Mouse (Mus musculus) brain, embryonic 18.5 days (tissue): ENCODE measurements at regions not wholly inside any gene's neighbourhood (a gene's known extent, or its start where the extent isn't known, plus 50 kb on each side); places are given as distances from the start of the nearest gene placed in this dataset.

Source experiments
- DNase-seq: peaks from one replicate; pipeline ENCODE4 v3.0.0-alpha.2; 2012; ENCODE audit warnings: low read depth, low spot score

DNA sequence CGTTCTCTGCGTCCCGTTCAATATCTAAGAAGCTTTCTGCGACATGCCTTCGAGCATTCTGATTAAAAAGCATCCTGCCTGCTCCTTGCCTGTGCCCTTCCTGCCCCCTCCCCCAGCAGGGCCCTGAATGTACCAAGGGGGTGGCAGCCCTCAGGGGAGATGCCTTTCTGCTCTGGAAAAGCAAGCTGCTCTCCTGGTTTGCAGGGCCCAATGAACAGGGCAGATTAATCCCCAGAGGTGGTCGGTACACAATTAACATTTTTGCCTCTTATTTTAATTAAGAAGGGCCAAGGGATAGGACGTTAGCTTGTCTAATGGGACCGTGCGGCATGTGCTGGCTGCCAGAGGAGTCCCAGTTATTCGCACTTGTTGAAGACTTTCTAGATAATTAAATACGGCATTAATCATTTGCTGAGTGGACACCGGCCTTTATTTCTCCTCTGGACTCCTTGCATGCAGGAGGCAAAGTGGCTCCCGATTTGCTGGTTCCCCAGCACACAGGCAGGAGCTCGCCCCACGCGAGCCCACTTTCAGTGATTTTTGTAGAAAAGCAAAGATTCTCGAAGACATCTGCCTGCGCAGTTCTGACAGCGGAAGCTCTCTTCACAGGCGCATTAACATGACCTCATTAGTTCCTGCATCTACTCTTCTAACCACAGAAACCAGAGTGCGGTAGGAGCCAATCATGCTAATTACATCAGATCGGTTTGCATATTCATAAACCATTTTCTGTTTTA lies 336.8 kb upstream of the 4930535I16Rik start:
- DNase-seq, result no peak

DNA sequence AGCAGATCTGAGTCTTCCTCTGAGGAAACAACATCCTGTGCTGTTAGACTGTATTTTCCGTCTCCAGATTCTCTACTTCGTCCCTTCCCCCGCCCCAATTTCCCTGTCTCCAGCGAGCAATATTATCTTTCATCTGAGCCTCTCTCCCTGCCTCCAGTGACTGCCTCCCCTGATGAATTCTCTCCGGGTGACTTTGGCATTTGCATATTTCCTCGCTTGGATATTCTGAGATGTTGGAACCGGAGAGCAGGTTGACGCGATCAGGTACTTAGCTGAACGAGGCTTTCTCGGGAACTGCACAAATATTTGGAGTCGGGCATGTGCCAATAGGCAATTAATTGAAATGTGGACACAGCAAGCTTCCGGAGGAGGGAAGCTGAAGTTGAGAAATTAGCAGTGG lies 323.8 kb upstream of the 4930535I16Rik start:
- no peak for DNase-seq

DNA sequence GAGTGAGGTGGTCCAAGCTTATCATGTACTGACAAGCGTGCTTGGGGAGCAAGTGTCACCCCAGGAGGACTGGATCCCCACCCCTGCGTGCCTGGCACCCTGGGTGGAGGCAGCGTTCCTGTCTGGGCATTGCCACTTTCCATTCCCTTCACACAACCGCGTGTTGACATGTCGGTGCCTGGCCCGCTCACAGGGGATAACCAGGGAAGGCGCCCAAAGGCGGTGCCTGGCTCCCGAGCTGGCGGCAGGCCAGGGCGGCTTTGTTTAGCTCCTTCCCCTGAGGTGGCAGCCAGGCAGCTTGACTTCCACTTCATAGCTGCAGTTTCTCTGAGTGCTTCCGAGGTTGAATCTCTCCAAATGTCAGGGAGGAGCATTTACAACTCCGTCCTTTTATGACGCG lies 318.7 kb upstream of the 4930535I16Rik start:
- DNase-seq, result no peak

DNA sequence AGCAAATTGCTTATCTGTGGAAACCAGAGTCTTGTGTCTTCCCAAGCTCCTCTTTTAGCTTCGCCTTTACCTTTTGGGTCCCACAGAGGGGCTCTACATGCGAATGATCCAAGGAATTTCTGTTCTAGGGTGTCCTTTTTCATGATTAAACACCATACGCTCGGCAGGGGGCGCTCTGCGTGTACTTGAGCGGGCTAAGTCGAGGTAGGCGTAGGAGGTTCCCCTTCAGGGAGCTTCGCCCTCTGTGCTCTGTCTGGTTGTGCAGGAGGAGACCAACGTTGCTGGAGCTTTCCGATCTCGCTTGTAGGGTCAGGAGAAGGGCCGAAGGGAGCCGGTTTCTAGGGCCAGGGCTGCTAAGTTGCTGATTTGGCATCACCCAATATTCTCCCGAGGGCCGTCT lies 310.7 kb upstream of the 4930535I16Rik start:
- no peak for DNase-seq

DNA sequence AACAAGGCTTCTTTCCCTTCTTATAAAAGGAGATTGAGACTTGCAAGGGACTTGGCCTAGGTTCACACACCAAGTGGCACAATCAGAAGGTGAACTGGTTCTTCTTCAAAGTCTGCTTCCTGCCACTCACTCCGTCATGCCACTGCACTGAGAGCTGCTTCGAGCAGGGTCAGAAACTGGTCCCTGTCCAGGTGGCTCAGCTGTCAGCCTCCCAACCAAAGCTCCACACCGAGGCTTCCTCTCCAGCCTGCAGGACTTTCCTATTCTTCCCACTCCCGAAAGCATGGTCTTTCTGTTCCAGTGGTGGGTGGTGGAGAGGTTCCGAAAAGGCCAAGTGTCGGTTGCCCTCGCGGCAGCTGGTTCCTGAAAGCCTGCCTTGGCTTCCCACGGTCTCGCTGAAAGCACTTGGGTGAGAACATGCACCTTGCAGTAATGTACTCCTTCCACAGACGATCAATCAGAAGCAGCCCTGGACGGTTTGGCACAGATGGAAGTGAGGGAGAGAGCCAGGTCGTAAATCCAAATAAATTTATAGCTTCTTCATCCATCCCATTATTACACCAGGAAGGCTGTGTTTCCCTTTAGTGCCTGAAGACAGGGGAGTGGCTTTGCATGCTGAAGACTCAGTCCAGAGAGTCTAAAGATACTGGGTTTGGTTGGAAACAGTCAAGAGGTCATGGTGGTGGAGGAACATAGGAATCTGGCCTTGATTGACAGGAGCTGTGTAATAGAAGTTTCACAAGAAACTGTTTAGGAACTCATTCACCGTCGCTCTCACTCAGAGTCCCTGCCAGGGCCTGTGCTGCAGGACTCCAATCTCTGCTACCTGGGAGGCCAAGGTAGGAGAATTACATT lies 306.1 kb upstream of the 4930535I16Rik start:
- DNase-seq, result no peak

DNA sequence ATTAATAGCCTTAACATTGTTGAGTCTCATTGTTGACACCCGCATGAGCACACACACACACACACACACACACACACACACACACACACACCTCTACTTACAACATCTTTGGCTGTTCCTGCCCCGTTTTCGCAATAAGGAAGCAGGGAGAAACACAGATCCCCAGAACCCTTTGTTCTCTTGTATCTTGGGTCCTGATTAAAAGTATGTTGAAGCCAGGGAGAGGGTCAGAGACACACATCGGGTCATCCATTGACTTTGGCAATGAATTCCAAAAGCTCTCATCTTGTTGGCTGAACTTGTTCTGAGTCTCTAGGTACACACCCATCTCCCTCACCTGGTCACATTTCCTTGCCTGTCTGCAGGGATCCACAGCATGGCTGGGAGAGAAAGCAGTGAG lies 303.9 kb upstream of the 4930535I16Rik start:
- no peak for DNase-seq

DNA sequence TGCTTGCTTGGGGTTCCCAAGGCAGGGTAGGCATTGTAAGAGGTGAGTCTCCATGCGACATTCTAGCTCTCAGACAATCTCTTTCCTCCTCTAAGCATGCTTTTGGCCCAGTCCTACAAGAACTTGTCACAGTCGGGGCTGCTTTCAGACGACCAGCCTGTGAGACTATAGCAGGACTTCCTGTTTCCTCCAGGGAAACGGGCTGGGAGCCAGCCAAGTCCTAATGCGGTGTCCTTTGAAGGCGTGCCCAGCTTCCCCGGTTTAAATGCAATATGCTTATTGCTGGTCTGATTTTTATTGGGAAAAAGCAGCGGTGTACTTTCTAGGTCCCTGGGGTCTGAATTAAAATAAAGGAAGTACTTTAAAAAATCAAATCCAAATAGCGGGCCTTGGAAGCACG lies 299.4 kb upstream of the 4930535I16Rik start:
- no peak for DNase-seq

DNA sequence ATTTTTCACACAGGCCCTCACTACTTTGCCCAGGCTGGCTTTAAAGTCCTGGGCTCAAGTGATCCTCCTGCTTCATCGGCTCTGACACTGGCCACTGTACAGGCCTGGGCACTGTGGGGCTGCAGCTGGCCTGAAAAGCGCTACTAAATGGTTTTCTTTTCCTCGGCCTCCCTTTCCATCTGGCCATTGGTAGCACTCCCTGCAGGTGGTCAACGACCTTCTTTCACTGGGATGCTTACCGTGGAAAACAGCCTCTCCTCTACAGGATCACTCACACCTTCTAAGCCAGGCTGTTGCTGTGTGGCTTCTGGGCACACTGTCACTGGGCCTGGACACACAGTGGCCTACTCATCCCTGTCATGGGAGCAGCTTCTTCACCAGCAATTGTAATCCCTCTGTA lies 298.5 kb upstream of the 4930535I16Rik start:
- DNase-seq, result no peak

DNA sequence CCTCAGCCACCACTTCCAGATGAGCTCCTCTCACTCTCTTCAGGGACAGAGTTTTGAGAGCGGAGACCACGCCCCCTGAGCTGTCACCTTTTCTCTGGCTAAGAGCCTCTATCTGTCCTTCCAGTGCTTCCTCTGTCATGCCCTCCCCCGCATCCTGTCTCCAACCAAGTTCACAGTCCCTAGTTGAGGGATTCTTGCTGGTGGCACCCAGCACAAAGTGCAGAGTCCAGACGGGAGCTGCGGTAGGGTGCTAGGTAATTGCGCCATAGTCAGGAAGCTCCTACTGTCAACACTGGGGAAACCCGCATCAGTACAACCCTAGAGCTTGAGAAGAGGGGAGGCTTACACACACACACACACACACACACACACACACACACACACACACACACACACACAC lies 297.3 kb upstream of the 4930535I16Rik start:
- no peak for DNase-seq

DNA sequence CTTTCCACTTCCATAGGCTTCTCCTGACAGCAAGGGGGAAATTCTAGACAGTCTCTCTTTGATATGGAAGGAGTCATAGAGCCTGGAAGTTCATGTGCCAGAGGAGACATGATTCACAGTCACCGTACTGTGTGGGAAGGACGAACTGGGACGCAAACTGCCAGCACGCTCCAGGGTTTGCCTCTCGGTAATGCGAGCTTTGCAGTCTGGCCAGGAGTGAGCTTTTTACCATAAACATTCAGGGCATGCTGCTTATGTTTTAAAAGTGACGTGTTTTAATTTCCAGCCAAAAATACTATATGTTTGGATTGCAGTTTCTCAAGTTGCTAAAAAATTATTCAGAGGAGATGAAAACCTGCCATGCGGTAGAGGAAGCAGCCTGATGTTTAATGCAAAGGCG lies 292.3 kb upstream of the 4930535I16Rik start:
- DNase-seq, result no peak

DNA sequence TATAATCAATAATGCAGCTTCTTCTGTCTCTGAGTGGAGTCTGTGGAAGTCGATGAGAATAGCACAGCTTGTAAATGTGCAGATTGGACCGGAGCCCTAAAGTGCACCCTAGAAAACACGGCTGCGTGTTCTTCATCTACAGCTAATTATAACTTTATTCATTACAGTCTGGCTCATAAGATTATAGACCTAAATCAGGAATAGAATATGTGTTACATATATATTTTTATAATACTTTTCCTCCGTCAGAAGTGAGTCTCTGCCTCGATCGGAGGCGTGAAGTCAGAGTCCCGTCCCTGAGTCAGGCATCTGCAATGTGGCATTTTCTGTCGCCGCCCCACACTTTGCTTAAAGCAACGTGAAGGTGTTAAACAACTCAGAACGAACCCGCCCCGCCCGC lies 288.7 kb upstream of the 4930535I16Rik start:
- no peak for DNase-seq

DNA sequence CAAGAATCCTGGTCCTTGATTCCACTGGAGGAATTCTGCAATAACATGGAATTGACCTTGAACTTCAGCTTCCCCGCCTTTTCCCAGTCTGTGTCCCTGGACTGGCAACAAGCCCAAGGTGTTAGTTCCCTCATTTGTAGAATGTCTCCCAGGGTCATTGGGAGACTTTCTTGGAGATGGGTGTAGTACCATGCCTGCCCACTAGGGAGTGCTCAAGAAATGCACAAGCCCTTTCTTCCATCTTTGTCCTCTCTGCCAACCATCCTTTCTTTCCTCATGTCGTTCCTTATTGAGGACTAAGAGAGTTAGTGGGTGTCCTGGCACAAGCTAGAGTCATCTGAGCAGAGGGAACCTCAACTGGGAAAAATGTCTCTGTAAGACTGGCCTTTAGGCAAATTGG lies 285.9 kb upstream of the 4930535I16Rik start:
- DNase-seq, result no peak

DNA sequence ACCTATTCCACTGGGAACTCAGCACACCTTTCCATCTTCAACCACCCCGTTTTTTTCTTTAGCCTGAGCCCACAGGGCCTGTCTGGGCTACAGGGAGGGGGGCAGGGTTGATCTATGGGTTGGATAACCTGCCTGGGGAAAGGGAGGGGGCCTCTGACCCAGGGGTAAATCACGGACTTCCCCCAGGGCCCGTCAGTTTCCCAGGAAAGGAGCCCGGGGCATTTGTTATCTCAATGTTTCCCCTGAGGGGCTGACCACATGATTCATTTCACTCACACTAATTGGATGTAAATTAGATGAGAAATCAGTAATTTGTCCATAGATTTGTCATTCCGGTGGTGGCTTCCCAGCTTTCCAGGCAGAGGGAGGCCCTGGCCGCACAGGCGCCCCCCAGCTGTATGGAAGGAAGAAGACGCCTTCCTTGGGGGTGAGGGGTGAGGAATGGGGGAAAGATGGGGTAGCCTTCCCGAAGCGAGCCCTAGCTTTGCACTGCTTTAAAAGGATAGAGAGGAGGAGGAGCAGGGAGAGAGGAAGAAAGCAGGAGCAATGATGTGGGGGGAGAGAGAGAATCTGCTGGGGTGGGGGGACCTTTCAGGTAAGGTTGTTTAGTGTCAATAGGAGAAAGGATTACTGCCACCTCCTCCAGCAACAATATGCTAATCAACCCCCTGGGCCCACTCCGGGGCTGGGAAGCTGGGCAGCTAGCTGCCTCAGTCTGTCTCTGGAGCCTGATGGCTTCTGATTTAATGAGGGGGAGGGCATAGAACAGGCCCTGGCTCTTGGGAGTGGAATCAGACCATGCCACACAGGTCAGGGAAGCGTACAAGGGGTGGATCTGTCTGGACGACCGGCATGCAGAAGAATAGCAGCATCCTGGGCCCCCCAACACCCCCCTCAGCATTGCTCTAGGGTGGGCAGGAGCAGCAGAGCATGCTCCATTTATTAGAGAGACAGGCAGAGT lies 282.3 kb upstream of the 4930535I16Rik start:
- no peak for DNase-seq

DNA sequence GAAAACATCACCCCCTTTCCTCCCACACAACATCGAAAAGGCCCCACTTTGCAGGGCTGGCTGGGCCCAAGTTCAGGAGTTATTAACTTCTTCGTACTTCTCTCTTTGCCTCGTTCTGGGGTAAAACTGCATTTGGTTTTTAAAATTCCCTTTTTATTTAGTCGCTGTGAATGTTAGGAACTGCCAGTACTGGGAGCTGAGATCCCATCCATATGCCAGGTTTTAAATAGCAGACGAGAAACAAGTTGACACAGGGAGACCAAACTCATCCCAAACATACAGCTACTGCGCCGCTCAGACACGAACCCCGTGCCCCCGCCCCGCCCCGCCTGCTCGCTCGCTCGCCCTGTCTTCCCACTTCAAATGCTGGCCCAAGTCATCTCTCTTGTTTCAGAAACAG lies 281.0 kb upstream of the 4930535I16Rik start:
- no peak for DNase-seq

DNA sequence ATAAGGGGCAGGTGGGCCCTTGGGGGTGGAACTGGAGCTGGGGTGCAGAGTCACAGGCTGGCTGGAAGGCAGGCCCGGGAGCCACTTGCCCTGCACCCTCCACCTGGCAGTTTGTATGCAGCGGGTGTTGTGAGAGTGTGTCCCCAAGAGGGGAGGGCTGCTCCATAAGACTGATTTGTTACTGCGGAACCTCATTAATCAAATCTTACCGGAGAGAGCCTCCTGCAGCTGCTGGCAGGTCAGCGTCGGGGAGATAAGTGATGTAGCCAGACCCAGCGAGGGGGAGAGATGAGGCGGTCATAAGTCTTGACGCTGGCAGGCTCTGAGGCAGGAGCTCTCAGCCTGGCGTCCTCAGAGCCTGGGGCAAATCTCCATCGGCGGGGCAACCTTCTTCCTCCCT lies 278.9 kb upstream of the 4930535I16Rik start:
- no peak for DNase-seq

DNA sequence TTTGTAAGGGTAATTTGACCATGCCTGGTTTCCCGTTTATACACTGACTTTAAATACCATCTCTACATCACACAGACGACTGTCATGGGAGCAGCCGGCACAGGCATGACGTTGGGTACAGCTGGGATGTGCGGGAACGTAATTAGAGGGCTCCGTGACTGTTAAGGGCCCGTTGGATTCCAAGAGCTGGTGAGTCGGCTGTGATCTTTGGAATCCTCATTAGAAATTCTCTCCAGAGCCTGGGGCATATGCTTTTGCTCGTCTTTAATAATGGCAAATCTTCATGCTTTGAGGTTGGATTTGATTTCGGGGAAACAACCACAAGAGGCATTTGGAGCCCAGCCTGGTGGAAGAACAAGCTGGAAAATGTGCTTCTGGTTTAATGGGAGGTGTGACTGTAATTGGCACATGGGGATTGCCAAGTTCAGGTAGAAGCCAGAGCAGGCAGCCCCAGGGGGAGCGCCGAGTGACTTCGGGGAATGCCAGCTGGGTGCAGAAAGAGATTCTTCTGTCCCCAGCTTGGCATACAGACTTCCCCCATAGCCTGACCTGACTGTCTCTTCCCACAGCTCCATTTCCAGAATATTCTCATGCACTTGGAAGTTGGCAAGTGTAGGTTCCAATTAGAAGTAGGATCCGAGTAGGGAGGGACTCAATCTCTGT lies 275.4 kb upstream of the 4930535I16Rik start:
- no peak for DNase-seq

DNA sequence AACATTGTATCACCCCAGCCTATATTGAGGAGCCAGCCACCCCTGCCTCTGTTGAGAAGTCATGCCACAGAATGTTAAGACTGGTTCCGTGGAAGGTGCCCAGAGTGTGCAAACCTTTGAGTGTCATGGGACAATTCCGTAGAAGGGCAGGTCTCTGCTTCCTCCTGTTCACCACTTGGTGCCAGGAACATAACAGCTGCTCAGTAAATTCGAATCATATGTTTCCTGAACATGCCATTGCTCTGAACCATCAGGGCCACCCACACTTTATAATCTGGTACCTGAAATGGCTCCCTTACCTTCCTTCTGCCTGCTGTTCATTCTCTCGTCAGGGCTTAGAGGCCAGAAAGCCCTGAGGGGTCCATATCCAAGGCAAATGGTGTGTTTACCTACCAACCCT lies 273.0 kb upstream of the 4930535I16Rik start:
- no peak for DNase-seq

DNA sequence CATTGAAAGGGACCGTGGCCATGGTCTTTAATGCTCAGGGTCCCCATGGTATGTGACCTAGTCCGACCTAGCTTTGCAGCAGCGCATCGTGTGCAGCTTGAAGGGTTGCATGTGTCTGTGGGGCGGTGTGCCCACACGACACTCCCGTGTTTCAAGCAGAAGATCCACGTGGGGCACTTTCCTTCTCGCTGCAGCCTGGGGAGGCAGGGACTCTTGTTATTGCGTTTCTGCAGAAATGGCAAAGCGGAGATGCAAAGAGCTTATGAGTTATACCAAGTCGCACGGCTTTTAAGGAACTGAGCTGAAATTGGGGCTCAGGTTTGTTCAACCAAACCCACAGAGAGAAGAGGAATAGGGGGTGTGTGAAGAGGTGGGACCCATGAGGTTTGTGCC lies 272.2 kb upstream of the 4930535I16Rik start:
- no peak for DNase-seq

DNA sequence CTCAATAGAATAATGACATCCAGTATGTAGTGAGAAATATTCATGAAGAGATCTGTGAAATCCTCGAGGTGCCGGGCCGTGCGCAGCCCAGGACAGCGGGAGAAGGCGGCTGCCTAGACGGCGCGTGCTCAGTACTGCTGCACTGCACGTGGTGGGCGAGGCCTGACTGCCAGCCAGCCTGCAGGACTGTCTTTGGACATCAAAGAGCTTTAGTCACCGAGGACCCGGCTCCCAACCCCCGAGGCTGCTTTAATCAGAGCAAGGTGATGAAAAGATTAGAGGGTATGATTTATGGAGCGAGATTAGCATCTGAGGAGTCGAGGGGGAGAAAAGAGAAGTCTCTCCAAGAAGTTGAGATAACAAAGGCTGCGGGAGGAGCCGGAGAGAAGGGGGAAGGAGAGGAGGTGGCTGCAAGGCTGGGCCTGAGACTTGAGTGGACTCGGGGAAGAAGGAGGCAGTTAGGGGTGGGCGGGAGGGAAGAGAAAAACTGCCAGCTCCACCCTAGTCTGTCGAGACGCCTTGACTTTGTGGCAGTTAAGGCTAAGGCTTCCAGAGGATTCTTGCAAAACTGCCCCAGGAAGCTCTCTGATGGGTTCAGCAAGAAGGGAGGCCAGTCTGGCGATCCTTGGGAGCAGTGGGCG lies 271.6 kb upstream of the 4930535I16Rik start:
- no peak for DNase-seq

DNA sequence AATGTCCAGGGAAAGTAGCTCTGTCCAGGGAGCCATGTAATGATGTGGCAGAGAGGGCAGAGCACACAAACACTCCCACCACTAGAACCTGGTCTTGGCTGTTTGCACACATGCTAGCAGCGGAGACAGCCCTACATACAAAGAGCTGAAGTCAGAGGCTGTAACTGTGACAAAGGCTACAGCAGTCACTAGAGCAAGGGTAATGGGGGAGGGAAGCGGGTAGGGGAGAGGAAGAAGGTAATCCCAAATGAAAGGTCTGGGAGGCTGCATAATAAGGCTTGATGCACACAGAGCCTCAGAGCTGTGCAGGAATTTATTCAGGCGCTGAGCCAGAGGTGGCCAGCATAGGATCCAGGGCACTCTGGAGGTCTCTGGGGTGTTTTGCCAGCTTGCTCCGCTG lies 269.3 kb upstream of the 4930535I16Rik start:
- no peak for DNase-seq

DNA sequence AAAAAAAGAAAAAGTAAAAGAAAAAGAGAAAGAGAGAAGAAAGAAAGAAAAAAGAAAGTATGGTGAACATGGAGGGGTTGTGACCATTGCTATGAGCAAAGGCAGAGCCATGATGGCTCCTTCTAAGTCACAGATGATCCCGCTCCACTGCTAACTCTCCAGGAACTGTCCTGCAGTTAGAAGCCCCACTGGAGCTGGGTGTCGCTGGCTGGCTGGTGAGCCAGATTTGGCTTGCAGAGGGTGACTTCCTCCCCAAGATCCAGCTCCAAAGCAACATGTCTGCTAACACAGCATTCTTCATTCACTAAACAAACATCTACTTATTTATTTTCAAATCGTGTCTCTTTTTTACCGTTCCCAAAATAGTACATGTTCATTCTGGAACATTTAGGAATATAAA lies 263.5 kb upstream of the 4930535I16Rik start:
- no peak for DNase-seq
